Mouse (Mus musculus): ENCODE data around the gene Cfl1. TPM values are rescaled to one million over a fixed set of nuclear protein-coding genes. Genes with fewer than 3 reads are reported as not detected.

Cfl1 gene
- polyA plus RNA-seq, 1 experiment from 2014 or later, result 3,520 TPM

GRCm38 (mm10) chr19:5495353-5496051, 5.2 kb downstream of the Cfl1 start:
- no peaks in the 10 kb centered on the region for H3K27me3 ChIP-seq
- no peaks in the 10 kb centered on the region for H3K9me3 ChIP-seq (replicated peaks)
- H3K4me3 ChIP-seq, result no peak overlapping the region
- no peak overlapping the region for H3K9ac ChIP-seq
- no peak for ATAC-seq
- no peak overlapping the region for H3K4me2 ChIP-seq
- no peak overlapping the region for H3K27ac ChIP-seq
- peaks cover 58% of the 10 kb centered on the region for H3K36me3 ChIP-seq (ENCODE audit: poor library complexity, severe bottlenecking)
- H3K4me1 ChIP-seq, result peaks cover 17% of the 10 kb centered on the region
- WGBS, result 83% methylated on average over 12 of the region's 12 CpGs

GRCm38 (mm10) chr19:5496052-5496370, 5.8 kb downstream of the Cfl1 start:
- H3K9ac ChIP-seq, result no peak overlapping the region
- H3K27me3 ChIP-seq, result no peaks in the 10 kb centered on the region
- H3K4me3 ChIP-seq, result no peak overlapping the region
- H3K4me1 ChIP-seq, result peaks cover 17% of the 10 kb centered on the region
- no peak for ATAC-seq
- H3K27ac ChIP-seq, result no peak overlapping the region
- no peaks in the 10 kb centered on the region for H3K9me3 ChIP-seq (replicated peaks)
- H3K36me3 ChIP-seq (ENCODE audit: poor library complexity, severe bottlenecking), result peaks cover 58% of the 10 kb centered on the region
- WGBS, result 89% methylated on average over 16 of the region's 16 CpGs
- H3K4me2 ChIP-seq, result no peak overlapping the region

- Histone ChIP-seq H3K4me3 (no peak overlapping the region), H3K4me2 (no peak overlapping the region), H3K27ac (no peak overlapping the region), H3K9me3 (replicated peaks) (no peaks in the 10 kb centered on the region), H3K4me1 (no peaks in the 10 kb centered on the region), H3K27me3 (no peaks in the 10 kb centered on the region), H3K36me3 (ENCODE audit: poor library complexity, severe bottlenecking) (peaks cover 43% of the 10 kb centered on the region), H3K9ac (no peak overlapping the region)
- no peak for ATAC-seq
- WGBS, result 91% methylated on average over 2 of the region's 2 CpGs
Observed at GRCm38 (mm10) chr19:5500330-5500875, 10.1 kb downstream of the Cfl1 start.

GRCm38 (mm10) chr19:5503687-5504086, 13.4 kb downstream of the Cfl1 start, which contains the start of gene 1700020D05Rik:
Gene 1700020D05Rik (minus strand): TSS chr19:5503787.
- peaks cover 16% of the 10 kb centered on the region; the same call in 1 of the 2 replicates for H3K36me3 ChIP-seq (ENCODE audit: poor library complexity, severe bottlenecking)
- no peak within 1 kb of the TSS for H3K27ac ChIP-seq
- no peaks in the 10 kb centered on the region for H3K4me1 ChIP-seq
- no peaks in the 10 kb centered on the region for H3K27me3 ChIP-seq
- no peak for ATAC-seq
- no peaks in the 10 kb centered on the region for H3K9me3 ChIP-seq (replicated peaks)
- H3K4me3 ChIP-seq, result no peak within 1 kb of the TSS
- 62% methylated on average over 17 of the region's 17 CpGs for WGBS
- no peak within 1 kb of the TSS for H3K4me2 ChIP-seq
- no peak within 1 kb of the TSS for H3K9ac ChIP-seq

- Histone ChIP-seq H3K27ac (peak within 1 kb of the TSS; percentile 40), H3K36me3 (ENCODE audit: poor library complexity, severe bottlenecking) (no peaks in the 10 kb centered on the region), H3K4me3 (peak within 1 kb of the TSS; percentile 48), H3K4me2 (peak within 1 kb of the TSS; percentile 74), H3K9me3 (replicated peaks) (0 out of 2 replicates have a peak, but pooled peaks cover 4% of the 10 kb centered on the region), H3K4me1 (peaks cover 23% of the 10 kb centered on the region), H3K27me3 (no peaks in the 10 kb centered on the region), H3K9ac (peak within 1 kb of the TSS; percentile 69)
- peak; percentile 99 for ATAC-seq
- 3% methylated on average over 46 of the region's 47 CpGs for WGBS
Observed at GRCm38 (mm10) chr19:5510031-5511026, 20.1 kb downstream of the Cfl1 start, which contains the start of gene Snx32. Gene Snx32 (minus strand): TSS chr19:5510538.

- Histone ChIP-seq H3K27me3 (no peaks in the 10 kb centered on the region), H3K27ac (no peak overlapping the region), H3K9me3 (replicated peaks) (0 out of 2 replicates have a peak, but pooled peaks cover 4% of the 10 kb centered on the region), H3K4me2 (peak overlapping the region; percentile 74), H3K4me1 (peaks cover 23% of the 10 kb centered on the region), H3K36me3 (ENCODE audit: poor library complexity, severe bottlenecking) (no peaks in the 10 kb centered on the region), H3K4me3 (peak overlapping the region; percentile 48), H3K9ac (peak overlapping the region; percentile 69)
- no peak for ATAC-seq
- WGBS, result 49% methylated on average over 15 of the region's 15 CpGs
Observed at GRCm38 (mm10) chr19:5511074-5511632, 20.9 kb downstream of the Cfl1 start.

- Histone ChIP-seq H3K36me3 (ENCODE audit: poor library complexity, severe bottlenecking) (no peaks in the 10 kb centered on the region), H3K27me3 (no peaks in the 10 kb centered on the region), H3K4me3 (no peak overlapping the region), H3K9ac (no peak overlapping the region), H3K4me1 (peaks cover 23% of the 10 kb centered on the region), H3K9me3 (replicated peaks) (0 out of 2 replicates have a peak, but pooled peaks cover 4% of the 10 kb centered on the region), H3K4me2 (peak overlapping the region; percentile 4; the same call in 1 of the 2 replicates), H3K27ac (no peak overlapping the region)
- WGBS, result 76% methylated on average over 12 of the region's 12 CpGs
- ATAC-seq, result no peak
Observed at GRCm38 (mm10) chr19:5512091-5513004, 22.1 kb downstream of the Cfl1 start.

GRCm38 (mm10) chr19:5513005-5513349, 22.7 kb downstream of the Cfl1 start:
- Histone ChIP-seq H3K4me2 (no peak overlapping the region), H3K27me3 (no peaks in the 10 kb centered on the region), H3K4me3 (no peak overlapping the region), H3K27ac (no peak overlapping the region), H3K36me3 (ENCODE audit: poor library complexity, severe bottlenecking) (no peaks in the 10 kb centered on the region), H3K4me1 (peaks cover 23% of the 10 kb centered on the region), H3K9me3 (replicated peaks) (0 out of 2 replicates have a peak, but pooled peaks cover 4% of the 10 kb centered on the region), H3K9ac (no peak overlapping the region)
- 85% methylated on average over 3 of the region's 3 CpGs for WGBS
- no peak for ATAC-seq

GRCm38 (mm10) chr19:5515840-5516777, 25.9 kb downstream of the Cfl1 start:
- no peak for ATAC-seq
- H3K4me3 ChIP-seq, result no peak overlapping the region
- H3K4me1 ChIP-seq, result peaks cover 10% of the 10 kb centered on the region
- 77% methylated on average over 7 of the region's 7 CpGs for WGBS
- no peak overlapping the region for H3K27ac ChIP-seq
- no peaks in the 10 kb centered on the region for H3K36me3 ChIP-seq (ENCODE audit: poor library complexity, severe bottlenecking)
- no peak overlapping the region for H3K4me2 ChIP-seq
- H3K27me3 ChIP-seq, result no peaks in the 10 kb centered on the region
- H3K9me3 ChIP-seq (replicated peaks), result no peaks in the 10 kb centered on the region
- H3K9ac ChIP-seq, result no peak overlapping the region

GRCm38 (mm10) chr19:5516906-5517505, 26.8 kb downstream of the Cfl1 start:
- Histone ChIP-seq H3K4me2 (no peak overlapping the region), H3K4me3 (no peak overlapping the region), H3K9ac (no peak overlapping the region), H3K4me1 (peaks cover 7% of the 10 kb centered on the region), H3K36me3 (ENCODE audit: poor library complexity, severe bottlenecking) (no peaks in the 10 kb centered on the region), H3K9me3 (replicated peaks) (no peaks in the 10 kb centered on the region), H3K27me3 (no peaks in the 10 kb centered on the region), H3K27ac (no peak overlapping the region)
- ATAC-seq, result no peak
- 80% methylated on average over 8 of the region's 8 CpGs for WGBS

All from forebrain, embryonic 13.5 days (tissue).